Mouse (Mus musculus) retina, postnatal 1 day (tissue): ENCODE data around the gene Mustn1.
A peak's percentile ranks its signal among the peaks of the same experiment; 100 is the strongest.

Experiments used
- DNase-seq: peaks from one replicate; pipeline ENCODE4 v3.0.0-alpha.2; 2012

Mustn1 gene

GRCm38 (mm10) chr14:30880251-30880650, 1.3 kb downstream of the Mustn1 start:
- DNase-seq: no peak

- peak; percentile 37 for DNase-seq
These were observed 2.1 kb downstream of the Mustn1 start for GRCm38 (mm10) chr14:30880811-30881717.

- DNase-seq: no peak
These were observed 2.7 kb downstream of the Mustn1 start for GRCm38 (mm10) chr14:30881718-30882108.

- no peak for DNase-seq
These were observed 6.3 kb downstream of the Mustn1 start for GRCm38 (mm10) chr14:30885298-30885697.

GRCm38 (mm10) chr14:30886204-30886603, 7.2 kb downstream of the Mustn1 start, which contains the start of gene Itih4:
Gene Itih4, plus strand, starts transcription at chr14:30886476.
- DNase-seq: no peak

- peak; percentile 40 for DNase-seq
These were observed 9.3 kb downstream of the Mustn1 start for GRCm38 (mm10) chr14:30888271-30888732.

- no peak for DNase-seq
These were observed 21.0 kb downstream of the Mustn1 start for GRCm38 (mm10) chr14:30899972-30900371.

- no peak for DNase-seq
These were observed 23.6 kb downstream of the Mustn1 start for GRCm38 (mm10) chr14:30902628-30903027.

- DNase-seq: no peak
These were observed 24.0 kb downstream of the Mustn1 start for GRCm38 (mm10) chr14:30903036-30903435.

GRCm38 (mm10) chr14:30904307-30904706, 25.3 kb downstream of the Mustn1 start:
- no peak for DNase-seq

GRCm38 (mm10) chr14:30906001-30906400, 27.0 kb downstream of the Mustn1 start:
- no peak for DNase-seq

GRCm38 (mm10) chr14:30907814-30908265, 28.8 kb downstream of the Mustn1 start:
- DNase-seq: no peak

- no peak for DNase-seq
These were observed 32.1 kb downstream of the Mustn1 start for GRCm38 (mm10) chr14:30911141-30911540.

GRCm38 (mm10) chr14:30912641-30913040, 33.6 kb downstream of the Mustn1 start:
- DNase-seq: no peak

- DNase-seq: peak; percentile 26
These were observed 34.4 kb downstream of the Mustn1 start for GRCm38 (mm10) chr14:30913404-30913803.

GRCm38 (mm10) chr14:30916516-30916915, 37.5 kb downstream of the Mustn1 start:
- DNase-seq: no peak

- peak; percentile 29 for DNase-seq
These were observed 43.2 kb downstream of the Mustn1 start for GRCm38 (mm10) chr14:30922053-30922670.

GRCm38 (mm10) chr14:30923375-30924105, 44.5 kb downstream of the Mustn1 start, which contains the start of gene Itih3:
Gene Itih3, minus strand, starts transcription at chr14:30923760.
- DNase-seq: no peak

- no peak for DNase-seq
These were observed 46.5 kb downstream of the Mustn1 start for GRCm38 (mm10) chr14:30925492-30925891.

- DNase-seq: no peak
These were observed 51.4 kb downstream of the Mustn1 start for GRCm38 (mm10) chr14:30930386-30930785.
